Mouse (Mus musculus) layer of hippocampus, adult 2 months (tissue): ENCODE measurements around the gene Rps6kc1. TPM values are rescaled to one million over a fixed set of nuclear protein-coding genes. Genes with fewer than 3 reads are reported as not detected.
A peak's percentile ranks its signal among the peaks of the same experiment; 100 is the strongest.

Experiments
- DNase-seq, 2 experiments: peaks; one replicate each; pipeline ENCODE4 v3.0.0; 2022; ENCODE audit warnings: low spot score in 2 of 2
- H3K27ac ChIP-seq: fragments of 200-600 bp; 2 replicates; pipeline ENCODE4 v1.8.1; 2022
- H3K4me3 ChIP-seq: fragments of 200-600 bp; 2 replicates; pipeline ENCODE4 v1.8.1; 2022; ENCODE audit warnings: mild to moderate bottlenecking
- CTCF ChIP-seq: fragments of 200-600 bp; conservative IDR thresholded peaks from 2 replicates; pipeline ENCODE4 v1.8.1; 2022; ENCODE audit warnings: antibody characterized with exemption, mild to moderate bottlenecking, moderate library complexity
- total RNA-seq, 2 experiments: library from RNA; stranded (reverse); gene quantifications; 2 replicates each; pipeline ENCODE4 v1.2.3; 2021

The Rps6kc1 gene
- total RNA-seq, 2 experiments from 2014 or later: 83.7 to 85.8 TPM

GRCm38 (mm10) chr1:190723926-190724430 is 187.6 kb downstream of the Rps6kc1 start:
- Histone ChIP-seq H3K27ac (no peak overlapping the region; the same call in 1 of the 2 replicates), H3K4me3 (no peak overlapping the region)
- no peak for TF ChIP-seq CTCF
- no peak for DNase-seq

GRCm38 (mm10) chr1:190713848-190714247 is 197.7 kb downstream of the Rps6kc1 start:
- Histone ChIP-seq H3K27ac (no peak overlapping the region), H3K4me3 (no peak overlapping the region)
- no peak for TF ChIP-seq CTCF
- no peak for DNase-seq

GRCm38 (mm10) chr1:190697576-190697975 is 214.0 kb downstream of the Rps6kc1 start:
- no peak for TF ChIP-seq CTCF
- Histone ChIP-seq H3K27ac (peak overlapping the region; percentile 64), H3K4me3 (no peak overlapping the region)
- no peak for DNase-seq

GRCm38 (mm10) chr1:190695589-190695988 is 216.0 kb downstream of the Rps6kc1 start:
- TF ChIP-seq CTCF: peak; percentile 87
- no peak overlapping the region for H3K27ac ChIP-seq
- DNase-seq: peak; percentile 66 to 80
- no peak overlapping the region for H3K4me3 ChIP-seq

GRCm38 (mm10) chr1:190690528-190691262 is 220.9 kb downstream of the Rps6kc1 start:
- TF ChIP-seq CTCF: no peak
- Histone ChIP-seq H3K4me3 (peak overlapping the region; percentile 39), H3K27ac (peak overlapping the region; percentile 86)
- DNase-seq: no peak

GRCm38 (mm10) chr1:190683060-190683459 is 228.5 kb downstream of the Rps6kc1 start:
- Histone ChIP-seq H3K27ac (peak overlapping the region; percentile 24), H3K4me3 (no peak overlapping the region)
- TF ChIP-seq CTCF: no peak
- no peak for DNase-seq

- peak overlapping the region; percentile 81 for H3K27ac ChIP-seq
Observed at GRCm38 (mm10) chr1:190682021-190682926, 229.3 kb downstream of the Rps6kc1 start.

GRCm38 (mm10) chr1:190675455-190675854 is 236.1 kb downstream of the Rps6kc1 start:
- DNase-seq: no peak
- Histone ChIP-seq H3K27ac (no peak overlapping the region), H3K4me3 (no peak overlapping the region)
- TF ChIP-seq CTCF: no peak

More at GRCm38 (mm10) chr1:190682021-190682926, 229.3 kb downstream of the Rps6kc1 start:
- TF ChIP-seq CTCF: no peak
- H3K4me3 ChIP-seq: peak overlapping the region; percentile 10; the same call in 1 of the 2 replicates
- DNase-seq: peak; percentile 70 to 76

GRCm38 (mm10) chr1:190669099-190669498 is 242.5 kb downstream of the Rps6kc1 start:
- no peak for TF ChIP-seq CTCF
- no peak for DNase-seq
- Histone ChIP-seq H3K4me3 (no peak overlapping the region), H3K27ac (no peak overlapping the region)

- Histone ChIP-seq H3K27ac (no peak overlapping the region), H3K4me3 (no peak overlapping the region)
- TF ChIP-seq CTCF: no peak
- DNase-seq: no peak
Observed at GRCm38 (mm10) chr1:190667821-190668220, 243.7 kb downstream of the Rps6kc1 start.

- Histone ChIP-seq H3K4me3 (no peak overlapping the region), H3K27ac (no peak overlapping the region)
- DNase-seq: no peak
- TF ChIP-seq CTCF: no peak
Observed at GRCm38 (mm10) chr1:190667326-190667725, 244.2 kb downstream of the Rps6kc1 start.

GRCm38 (mm10) chr1:190665490-190665875 is 246.1 kb downstream of the Rps6kc1 start:
- DNase-seq: no peak
- no peak overlapping the region for H3K27ac ChIP-seq
- TF ChIP-seq CTCF: no peak
- no peak overlapping the region for H3K4me3 ChIP-seq
